In the genomic region with DNA sequence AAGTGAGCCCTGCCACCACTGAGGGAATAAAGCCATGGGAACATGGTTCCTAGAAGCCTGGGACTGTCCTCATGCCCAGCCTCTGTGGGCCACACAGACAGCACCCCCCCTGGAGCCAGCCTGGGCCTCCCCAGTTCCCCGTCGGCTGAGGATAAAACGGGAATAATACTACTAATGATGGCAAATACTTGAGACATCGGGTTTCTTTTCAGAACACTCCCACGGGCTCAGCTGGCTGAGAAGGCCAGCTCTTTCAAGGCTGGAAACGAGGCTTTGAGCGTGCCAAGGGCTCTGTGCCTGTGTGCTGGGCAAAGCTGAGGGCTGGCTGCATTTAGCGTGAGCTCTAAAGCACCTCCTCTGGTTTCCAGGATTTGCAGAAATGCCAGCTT, we compare ENCODE assay signal across 11 mouse cellular contexts.
A peak's percentile ranks its signal among the peaks of the same experiment; 100 is the strongest.
DNase-seq lines count a peak whose midpoint lies in the region; ATAC-seq lines count a peak whose summit lies in the region.
"Had no signal": no experiment of that assay in that cellular context is flagged by ENCODE, and none has a peak within 500 bp of the region (broad histone marks: within the 10 kb centered on the region; RNA-seq: fewer than 3 reads in every experiment).

No protein-coding gene starts in this region.

- DNase-seq in cerebellum, adult 18-20 months, result peak; percentile 6 to 21
- no peak for DNase-seq in cerebellum, adult 8-10 months
- no peak for DNase-seq in forebrain, embryonic 10.5 days (ENCODE audit: extremely low spot score, low spot score)
- peak; percentile 66 for DNase-seq in layer of hippocampus, adult 9-11 months
- peak; percentile 48 for DNase-seq in right cerebral cortex, adult 18-20 months
- no peak for DNase-seq in embryo, embryonic 10 days (ENCODE audit: low spot score)
- no peak for DNase-seq in kidney, postnatal 36 days

- H3K9ac ChIP-seq in liver, embryonic 12.5 days, result no peak overlapping the region
- H3K9ac ChIP-seq: limb, embryonic 13.5 days had no signal

- ATAC-seq in liver, embryonic 12.5 days, result no peak
- ATAC-seq: Patski had no signal

- H3K9me3 ChIP-seq in forebrain, embryonic 10.5 days, result no peaks in the 10 kb centered on the region
- no peaks in the 10 kb centered on the region for H3K9me3 ChIP-seq in liver, embryonic 12.5 days (replicated peaks)
- H3K9me3 ChIP-seq: limb, embryonic 13.5 days; megakaryocyte, embryonic 14.5 days had no signal

- no peaks in the 10 kb centered on the region for H3K36me3 ChIP-seq in forebrain, embryonic 10.5 days (replicated peaks)
- no peaks in the 10 kb centered on the region for H3K36me3 ChIP-seq in liver, embryonic 12.5 days
- H3K36me3 ChIP-seq: limb, embryonic 13.5 days had no signal

- peaks cover 86% of the 10 kb centered on the region for H3K4me1 ChIP-seq in forebrain, embryonic 10.5 days
- H3K4me1 ChIP-seq in liver, embryonic 12.5 days, result 0 out of 2 replicates have a peak, but pooled peaks cover 10% of the 10 kb centered on the region
- H3K4me1 ChIP-seq: megakaryocyte, embryonic 14.5 days had no signal

- H3K4me2 ChIP-seq in liver, embryonic 12.5 days, result no peak overlapping the region
- H3K4me2 ChIP-seq: limb, embryonic 13.5 days had no signal

- peaks cover 100% of the 10 kb centered on the region for H3K27me3 ChIP-seq in forebrain, embryonic 10.5 days (ENCODE audit: poor library complexity, severe bottlenecking)
- H3K27me3 ChIP-seq in liver, embryonic 12.5 days (replicated peaks), result peaks cover 80% of the 10 kb centered on the region

- H3K27ac ChIP-seq in forebrain, embryonic 10.5 days, result peak overlapping the region; percentile 80
- no peak overlapping the region for H3K27ac ChIP-seq in liver, embryonic 12.5 days
- H3K27ac ChIP-seq: limb, embryonic 13.5 days had no signal

- peak overlapping the region; percentile 3; the same call in 1 of the 2 replicates for H3K4me3 ChIP-seq in forebrain, embryonic 10.5 days
- no peak overlapping the region for H3K4me3 ChIP-seq in liver, embryonic 12.5 days
- H3K4me3 ChIP-seq: limb, embryonic 13.5 days; megakaryocyte, embryonic 14.5 days had no signal

- WGBS in forebrain, embryonic 10.5 days, result 14% methylated on average over 8 of the region's 8 CpGs
- 19% methylated on average over 8 of the region's 8 CpGs for WGBS in liver, embryonic 12.5 days (ENCODE audit: insufficient replicate concordance)

Comparison
In these comparisons a context has a peak if more than half of its experiments do, and no peak if none do; other contexts are left out.
1. DNase-seq: peak in cerebellum, adult 18-20 months (2 of 2), layer of hippocampus, adult 9-11 months (single experiment) and right cerebral cortex, adult 18-20 months (single experiment); none in cerebellum, adult 8-10 months (single experiment), forebrain, embryonic 10.5 days (single experiment), embryo, embryonic 10 days (single experiment) and kidney, postnatal 36 days (0 of 2).